Comparison of ENCODE assay signal across 16 mouse cellular contexts in genomic region chr3:128024856-128025255, GRCm38 (mm10).
A peak's percentile ranks its signal among the peaks of the same experiment; 100 is the strongest.
DNase-seq lines count a peak whose midpoint lies in the region; ATAC-seq lines count a peak whose summit lies in the region.
"Had no signal": no experiment of that assay in that cellular context is flagged by ENCODE, and none has a peak within 500 bp of the region (broad histone marks: within the 10 kb centered on the region; RNA-seq: fewer than 3 reads in every experiment).

No protein-coding gene starts in this region.

- H3K4me1 ChIP-seq in heart, embryonic 10.5 days = peaks cover 10% of the 10 kb centered on the region; the same call in 1 of the 2 replicates
- H3K4me1 ChIP-seq in embryonic facial prominence, embryonic 13.5 days = peaks cover 21% of the 10 kb centered on the region
- H3K4me1 ChIP-seq in embryonic facial prominence, embryonic 14.5 days (ENCODE audit: control insufficient read depth, insufficient read depth, low read length) = no peaks in the 10 kb centered on the region
- H3K4me1 ChIP-seq: embryonic facial prominence, embryonic 12.5 days had no signal

- no peak overlapping the region for H3K4me3 ChIP-seq in heart, embryonic 10.5 days
- no peak overlapping the region for H3K4me3 ChIP-seq in embryonic facial prominence, embryonic 13.5 days
- no peak overlapping the region for H3K4me3 ChIP-seq in embryonic facial prominence, embryonic 14.5 days (ENCODE audit: low read depth, low read length)
- H3K4me3 ChIP-seq: embryonic facial prominence, embryonic 12.5 days had no signal

- no peaks in the 10 kb centered on the region for H3K36me3 ChIP-seq in heart, embryonic 10.5 days
- no peaks in the 10 kb centered on the region for H3K36me3 ChIP-seq in embryonic facial prominence, embryonic 13.5 days
- H3K36me3 ChIP-seq in embryonic facial prominence, embryonic 14.5 days (ENCODE audit: control insufficient read depth, insufficient read depth, low read length) = no peaks in the 10 kb centered on the region
- H3K36me3 ChIP-seq: embryonic facial prominence, embryonic 12.5 days had no signal

- H3K9me3 ChIP-seq in heart, embryonic 10.5 days = no peaks in the 10 kb centered on the region
- no peaks in the 10 kb centered on the region for H3K9me3 ChIP-seq in embryonic facial prominence, embryonic 13.5 days
- H3K9me3 ChIP-seq in embryonic facial prominence, embryonic 14.5 days (ENCODE audit: control insufficient read depth, low read length) = no peaks in the 10 kb centered on the region
- H3K9me3 ChIP-seq: embryonic facial prominence, embryonic 12.5 days had no signal

- H3K4me2 ChIP-seq in embryonic facial prominence, embryonic 13.5 days = peak overlapping the region; percentile 16; the same call in 1 of the 2 replicates
- 0 out of 2 replicates have a peak overlapping the region, but pooled peaks have one; percentile 7 for H3K4me2 ChIP-seq in embryonic facial prominence, embryonic 14.5 days (ENCODE audit: low read depth, low read length)
- H3K4me2 ChIP-seq: embryonic facial prominence, embryonic 12.5 days had no signal

- 0 out of 2 replicates have a peak overlapping the region, but pooled peaks have one; percentile 29 for H3K27ac ChIP-seq in heart, embryonic 10.5 days
- no peak overlapping the region for H3K27ac ChIP-seq in embryonic facial prominence, embryonic 13.5 days
- no peak overlapping the region for H3K27ac ChIP-seq in embryonic facial prominence, embryonic 14.5 days (replicated peaks; ENCODE audit: low read depth, low read length)
- H3K27ac ChIP-seq: embryonic facial prominence, embryonic 12.5 days had no signal

- 89% methylated on average over 12 of the region's 12 CpGs for WGBS in heart, embryonic 10.5 days
- 34% methylated on average over 12 of the region's 12 CpGs for WGBS in embryonic facial prominence, embryonic 13.5 days
- whole genome bisulfite sequencing in embryonic facial prominence, embryonic 14.5 days = 43% methylated on average over 12 of the region's 12 CpGs

- H3K9ac ChIP-seq in embryonic facial prominence, embryonic 13.5 days = no peak overlapping the region
- no peak overlapping the region for H3K9ac ChIP-seq in embryonic facial prominence, embryonic 14.5 days (ENCODE audit: low read depth, low read length)
- H3K9ac ChIP-seq: embryonic facial prominence, embryonic 12.5 days had no signal

- no peak for DNase-seq in heart, embryonic 10.5 days (ENCODE audit: low spot score)
- no peak for DNase-seq in heart, adult 11 months
- peak; percentile 64 for DNase-seq in embryonic facial prominence, embryonic 14.5 days (ENCODE audit: low spot score)
- DNase-seq in adrenal gland, postnatal 36 days = no peak
- DNase-seq: adrenal gland, adult 2 months; adrenal gland, postnatal 10 days; adrenal gland, postnatal 25 days; cerebellum, adult 11-12 months; cerebellum, adult 2 months; cerebellum, adult 9-10 months; cerebellum, postnatal 10 days; cerebellum, postnatal 25 days had no signal

- ATAC-seq in embryonic facial prominence, embryonic 13.5 days (ENCODE audit: insufficient number of reproducible peaks, insufficient read depth, low FRiP score, low TSS enrichment, low read depth) = no peak
- ATAC-seq in embryonic facial prominence, embryonic 14.5 days (ENCODE audit: low read depth) = no peak
- ATAC-seq: forebrain, embryonic 14.5 days; forebrain, embryonic 16.5 days had no signal

- no peaks in the 10 kb centered on the region for H3K27me3 ChIP-seq in heart, embryonic 10.5 days (ENCODE audit: insufficient read depth, poor library complexity, severe bottlenecking)
- H3K27me3 ChIP-seq in embryonic facial prominence, embryonic 13.5 days = no peaks in the 10 kb centered on the region; the same call in 1 of the 2 replicates
- H3K27me3 ChIP-seq in embryonic facial prominence, embryonic 14.5 days (replicated peaks; ENCODE audit: control insufficient read depth, insufficient read depth, low read length) = no peaks in the 10 kb centered on the region; the same call in 1 of the 2 replicates
- H3K27me3 ChIP-seq: embryonic facial prominence, embryonic 12.5 days had no signal
